Comparison of ENCODE assay signal across 8 mouse cellular contexts in genomic region chr15:31601646-31602374, GRCm38 (mm10). TPM values are rescaled to one million over a fixed set of nuclear protein-coding genes. Genes with fewer than 3 reads are reported as not detected.
DNase-seq lines count a peak whose midpoint lies in the region; ATAC-seq lines count a peak whose summit lies in the region.

Gene Cct5 (minus strand): TSS chr15:31601804.
Gene Fam173b (plus strand): TSS chr15:31601852.

- no peaks in the 10 kb centered on the region for H3K9me3 ChIP-seq in hindbrain, embryonic 14.5 days (ENCODE audit: control insufficient read depth, low read length)

- H3K27me3 ChIP-seq in hindbrain, embryonic 14.5 days (ENCODE audit: control insufficient read depth, insufficient read depth, low read length): no peaks in the 10 kb centered on the region

- peak within 1 kb of the TSS; percentile 89 for H3K9ac ChIP-seq in hindbrain, embryonic 14.5 days

- H3K36me3 ChIP-seq in hindbrain, embryonic 14.5 days (replicated peaks; ENCODE audit: control insufficient read depth, insufficient read depth): peaks cover 11% of the 10 kb centered on the region

- H3K27ac ChIP-seq in hindbrain, embryonic 14.5 days: peak within 1 kb of the TSS; percentile 93

- ATAC-seq in hindbrain, embryonic 14.5 days (ENCODE audit: low FRiP score): peak; percentile 90

- H3K4me2 ChIP-seq in hindbrain, embryonic 14.5 days (replicated peaks): peak within 1 kb of the TSS; percentile 75

- H3K4me3 ChIP-seq in hindbrain, embryonic 14.5 days (replicated peaks; ENCODE audit: low read length): peak within 1 kb of the TSS; percentile 75

- peak; percentile 99 for DNase-seq in R1 (ENCODE audit: low read depth, low spot score)
- DNase-seq in cerebellum, postnatal 25 days: peak; percentile 98 to 100
- DNase-seq in frontal cortex, postnatal 25 days (ENCODE audit: low spot score in 2 of 2): peak; percentile 98 to 99
- peak; percentile 100 for DNase-seq in hindbrain, embryonic 14.5 days (ENCODE audit: low spot score)
- peak; percentile 98 to 99 for DNase-seq in layer of hippocampus, postnatal 36 days
- DNase-seq in lung, postnatal 36 days: peak; percentile 98
- DNase-seq in retina, postnatal 1 day: peak; percentile 99
- DNase-seq in urinary bladder, adult 18-20 months (ENCODE audit: low spot score in 2 of 2): peak; percentile 97 to 99

- peaks cover 22% of the 10 kb centered on the region for H3K4me1 ChIP-seq in hindbrain, embryonic 14.5 days (replicated peaks; ENCODE audit: control insufficient read depth, insufficient read depth, low read length)

- WGBS in hindbrain, embryonic 14.5 days: under 1% methylated on average over 63 of the region's 63 CpGs

RNA-seq across cellular contexts. Expression of gene Cct5, which starts in this region (rescaled TPM):
- 521 and 542 TPM in 2 replicates for polyA plus RNA-seq in hindbrain, embryonic 14.5 days (2014; fragmentation: Nextera tagmentation; extraction: Ambion mirVana)
- total RNA-seq in layer of hippocampus, postnatal 36 days (2021): 100 to 1,000 TPM; 246 to 254 TPM

RNA-seq across cellular contexts. Expression of gene Fam173b, which starts in this region (rescaled TPM):
- polyA plus RNA-seq in hindbrain, embryonic 14.5 days (2014; fragmentation: Nextera tagmentation; extraction: Ambion mirVana): 10.5 and 12.1 TPM in 2 replicates
- 10 to 100 TPM; 12.3 to 13.2 TPM for total RNA-seq in layer of hippocampus, postnatal 36 days (2021)

Comparison
In these comparisons a context has a peak if more than half of its experiments do, and no peak if none do; other contexts are left out.
1. Peak in every context shown above with its lines: DNase-seq, ATAC-seq, H3K4me3 ChIP-seq and H3K27ac ChIP-seq.